Mouse (Mus musculus) cerebellum, postnatal 14 days (tissue): ENCODE measurements at regions not wholly inside any gene's neighbourhood (a gene's known extent, or its start where the extent isn't known, plus 50 kb on each side); places are given as distances from the start of the nearest gene placed in this dataset.

Source experiments
- DNase-seq, 2 experiments: peaks; one replicate each; pipeline ENCODE4 v3.0.0; 2021; ENCODE audit warnings: mixed read lengths in 2 of 2

DNA sequence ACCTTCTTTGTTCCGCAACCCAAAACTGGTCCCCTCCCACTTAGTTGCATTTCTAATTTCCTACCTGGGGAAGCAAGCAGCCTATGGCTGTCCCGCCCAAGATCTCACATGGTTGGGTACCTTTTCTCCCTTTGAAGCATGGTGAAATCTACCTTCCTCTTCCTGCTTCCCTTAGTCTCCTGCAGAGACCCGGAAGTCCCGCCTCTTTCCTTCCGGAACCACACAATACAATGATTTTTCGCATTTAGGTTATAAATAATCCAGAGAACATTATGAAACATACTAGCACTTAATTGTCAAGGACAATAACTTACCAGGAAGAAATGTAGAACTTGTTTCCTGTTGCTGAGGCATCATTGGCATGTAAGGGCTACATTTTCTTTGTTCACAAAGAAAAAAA, 58.8 kb downstream of the 1700009N14Rik start:
- no peak for DNase-seq

DNA sequence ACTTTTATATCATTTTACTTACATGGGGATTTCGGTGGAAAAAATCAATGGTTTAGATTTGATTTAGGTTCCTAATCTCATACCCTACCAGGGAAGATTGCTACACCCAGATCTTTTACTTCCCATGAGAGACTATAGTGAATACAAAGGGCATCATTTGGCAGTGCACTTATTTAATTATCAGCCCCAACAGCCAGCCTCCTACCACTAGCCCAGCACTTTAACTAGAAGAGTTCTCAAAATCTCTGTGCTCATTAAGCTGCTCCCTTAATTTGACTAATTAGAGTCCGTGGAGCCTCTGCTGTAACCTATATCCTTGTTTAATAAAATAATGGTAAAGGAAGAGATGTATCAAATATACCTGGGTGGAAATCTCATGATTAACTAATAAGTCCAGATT, 77.4 kb downstream of the 1700009N14Rik start:
- DNase-seq, result no peak

DNA sequence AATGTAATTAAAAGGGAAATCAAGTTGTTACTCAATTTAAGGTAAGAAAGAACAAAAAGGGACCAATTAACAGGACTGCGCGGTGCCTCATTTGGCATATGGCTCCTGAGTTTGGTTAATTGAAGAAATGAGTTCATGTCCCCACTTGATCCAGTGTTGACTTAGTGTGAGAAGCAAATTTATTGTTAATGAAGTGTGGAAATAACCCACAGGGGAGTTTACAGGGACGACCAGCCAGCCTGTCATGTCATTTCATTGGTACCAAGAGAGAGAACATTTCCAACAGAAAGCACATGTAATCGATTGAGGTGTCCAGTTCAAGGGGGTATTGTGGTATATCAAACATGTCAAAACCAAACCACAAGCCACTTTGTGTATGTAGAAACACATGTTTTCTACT, 78.6 kb downstream of the 1700009N14Rik start:
- DNase-seq, result no peak

DNA sequence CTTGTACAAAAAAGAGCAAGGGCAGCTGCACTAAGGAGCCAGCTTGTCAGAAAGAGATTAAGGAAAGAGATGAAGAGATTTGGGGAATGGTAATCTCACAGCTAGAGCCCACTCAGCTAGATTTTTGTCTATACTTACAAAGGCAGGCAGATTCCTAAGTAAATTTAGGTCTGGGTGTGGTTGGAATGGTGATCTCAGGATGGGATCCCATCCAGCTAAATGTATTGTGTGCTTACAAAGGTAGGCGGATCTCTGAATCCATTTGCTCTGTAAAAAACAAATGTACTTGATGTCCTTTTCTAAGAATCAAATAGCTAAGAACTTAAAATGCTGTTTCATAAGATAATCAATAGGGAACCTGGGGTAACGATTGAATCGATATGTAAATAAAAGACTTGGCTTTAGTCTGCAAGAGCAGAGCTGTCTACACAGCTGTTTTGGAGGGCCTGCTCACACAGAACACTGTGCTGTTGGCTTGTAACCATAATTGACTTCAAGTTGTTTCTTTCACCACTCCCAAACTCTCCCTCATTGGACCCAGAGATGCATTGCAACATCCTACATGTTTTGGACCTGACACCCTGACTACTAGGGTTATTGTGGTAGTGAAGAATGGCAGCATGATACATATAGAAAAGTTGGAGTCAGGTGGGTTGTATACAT, 106.1 kb downstream of the 1700009N14Rik start:
- DNase-seq, result no peak

DNA sequence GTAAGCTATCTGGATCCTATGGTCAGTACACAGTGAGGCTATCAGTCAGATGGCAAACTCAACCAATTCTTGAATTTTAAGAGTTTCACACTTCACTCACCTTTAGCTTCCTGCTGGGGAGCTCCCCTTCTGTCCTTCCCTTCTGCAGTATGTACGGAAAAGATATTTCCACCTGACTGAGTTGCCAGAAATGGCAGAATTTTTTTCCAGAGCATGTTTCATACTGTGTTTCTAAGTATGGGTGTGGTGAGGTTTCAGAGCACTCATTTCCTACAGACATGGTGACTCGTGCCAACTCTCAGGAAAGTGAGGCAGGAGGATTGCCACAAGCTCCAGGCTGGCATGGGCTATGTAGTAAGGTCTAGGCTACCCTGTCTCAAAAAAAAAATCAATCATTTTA, 147.3 kb downstream of the 1700009N14Rik start:
- DNase-seq, result peak; percentile 32 to 72

DNA sequence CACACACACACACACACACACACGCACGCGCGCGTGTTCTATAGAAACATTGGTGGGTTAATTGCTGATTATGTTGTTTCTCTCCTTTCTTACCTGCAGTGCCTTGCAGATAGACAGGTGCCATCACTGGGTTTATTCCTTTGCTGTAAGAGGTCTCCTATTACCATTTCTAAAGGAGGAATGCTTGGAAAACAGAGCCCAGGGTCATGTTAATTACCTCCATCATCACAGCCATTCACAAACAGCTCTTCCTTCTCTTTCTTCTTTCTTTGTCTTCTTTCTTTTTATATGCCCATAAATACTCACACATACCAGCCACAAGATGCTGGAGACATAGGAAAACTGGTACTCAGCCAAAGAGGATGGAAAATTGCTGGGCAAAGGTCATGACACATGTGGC, 155.0 kb downstream of the 1700009N14Rik start:
- DNase-seq, result no peak

DNA sequence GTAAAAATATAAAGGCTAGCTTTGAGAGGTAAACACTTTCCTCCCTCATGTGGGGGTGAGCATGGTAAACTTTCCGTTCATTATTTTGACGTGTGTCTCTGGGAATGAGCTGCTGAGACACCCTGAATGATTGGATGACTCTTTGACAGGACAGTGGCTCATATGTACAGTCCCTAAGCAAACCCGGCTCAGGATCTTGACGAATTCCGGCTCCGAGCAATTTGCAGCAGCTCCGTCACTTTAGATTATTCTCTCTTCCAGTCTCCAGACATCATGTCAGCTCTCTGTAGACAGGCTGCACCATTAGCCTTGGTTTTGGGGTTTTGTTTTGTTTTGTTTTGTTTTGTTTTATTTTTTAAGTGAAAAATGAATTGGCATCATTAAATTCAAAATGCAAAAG, 194.0 kb downstream of the 1700009N14Rik start:
- DNase-seq, result peak in 1 of 2 experiments; percentile 3

DNA sequence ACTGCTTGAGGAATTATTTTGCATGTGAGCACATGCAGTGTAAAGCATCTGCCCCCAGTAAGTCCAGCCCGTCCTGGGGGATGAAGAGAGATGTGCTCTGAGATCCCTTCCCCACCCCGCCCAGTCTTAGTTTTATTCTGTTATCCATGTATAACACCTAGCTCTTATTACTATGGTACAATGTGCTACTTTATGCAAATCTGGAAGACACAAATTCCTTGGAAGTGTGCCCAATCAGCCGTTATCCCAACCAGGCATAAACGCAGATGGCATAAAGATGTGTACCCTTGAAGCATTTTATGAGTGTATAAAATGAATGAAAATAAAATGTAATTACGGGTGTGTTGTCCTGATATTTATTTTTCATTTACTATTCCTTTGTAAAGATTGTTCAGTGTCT, 194.8 kb downstream of the 1700009N14Rik start:
- DNase-seq, result peak; percentile 40 to 47

DNA sequence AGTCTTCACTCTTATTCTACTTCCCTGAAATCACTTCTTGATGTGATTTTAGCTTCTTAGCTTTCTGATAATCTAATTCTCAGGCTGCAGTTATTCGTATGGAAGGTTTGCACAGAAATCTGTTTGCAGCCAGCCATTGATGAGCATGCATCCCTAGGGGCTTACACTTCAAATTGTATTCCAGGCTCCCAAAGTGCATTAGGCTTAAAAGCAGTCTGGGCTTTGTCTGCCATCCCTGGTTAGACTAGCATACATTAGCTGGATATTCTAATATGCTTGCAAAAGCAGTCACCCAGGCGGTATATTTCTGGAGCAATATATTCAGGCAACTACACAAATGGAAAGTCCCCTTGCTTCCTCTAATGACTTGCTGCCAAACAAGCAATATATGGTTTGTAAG, 210.4 kb downstream of the 1700009N14Rik start:
- DNase-seq, result no peak

DNA sequence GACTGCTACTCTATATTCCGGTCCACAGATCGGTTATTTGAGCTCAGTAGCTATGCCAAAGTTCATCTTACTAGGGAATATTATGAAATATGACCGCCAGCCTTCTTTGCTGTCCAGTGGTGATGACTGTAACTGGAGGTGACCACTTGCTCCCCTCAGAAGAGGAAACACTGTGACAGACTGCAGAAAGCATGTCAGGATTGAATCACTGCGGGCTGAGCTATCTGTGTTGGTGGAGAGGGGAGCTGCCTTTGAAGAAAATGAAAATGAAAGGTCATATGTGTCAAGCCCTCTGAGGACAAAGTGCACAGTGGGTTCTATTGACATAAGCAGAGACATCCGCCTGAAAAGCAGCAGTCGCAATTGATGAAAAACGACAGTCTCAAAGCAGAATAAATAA, 222.5 kb downstream of the 1700009N14Rik start:
- no peak for DNase-seq

DNA sequence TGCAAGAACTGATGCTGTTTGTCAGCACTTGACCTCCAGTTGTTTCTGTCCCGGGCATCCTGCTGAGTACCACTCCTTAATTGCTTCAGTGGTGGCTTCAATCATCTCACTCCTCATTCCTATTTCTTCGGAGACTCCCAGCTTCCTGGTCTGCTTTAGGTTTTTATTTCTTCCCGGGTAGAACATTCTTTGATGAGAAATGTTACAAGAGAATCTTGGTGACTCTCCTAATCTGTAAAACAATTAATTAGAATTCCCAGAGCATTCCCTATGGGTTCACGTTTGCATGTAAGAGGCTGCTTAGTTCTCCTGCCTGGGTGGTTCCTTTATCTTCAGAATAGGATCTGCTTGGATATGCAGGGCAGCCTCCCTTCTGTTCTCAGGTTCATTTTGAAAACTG, 245.1 kb downstream of the 1700009N14Rik start:
- no peak for DNase-seq

DNA sequence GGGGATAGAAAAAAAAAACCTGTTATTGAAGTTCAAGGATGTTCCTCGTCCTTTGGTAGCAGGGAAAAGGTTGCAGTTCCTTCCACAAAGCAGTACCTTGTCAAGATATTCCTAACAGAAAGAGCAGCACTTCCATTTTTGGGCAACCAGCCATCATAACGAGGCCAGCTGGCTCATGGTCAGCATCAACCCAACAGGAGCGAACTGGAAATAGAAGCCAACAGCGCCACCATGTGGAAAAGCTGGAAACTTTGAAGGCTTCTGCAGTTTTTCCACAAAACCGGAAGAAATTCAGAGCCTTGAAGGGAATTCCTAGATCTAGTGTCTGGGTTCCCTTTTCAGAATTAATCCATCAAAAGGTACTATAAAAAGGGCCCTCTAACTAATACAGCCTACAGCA, 247.5 kb downstream of the 1700009N14Rik start:
- DNase-seq, result peak; percentile 98 to 99

DNA sequence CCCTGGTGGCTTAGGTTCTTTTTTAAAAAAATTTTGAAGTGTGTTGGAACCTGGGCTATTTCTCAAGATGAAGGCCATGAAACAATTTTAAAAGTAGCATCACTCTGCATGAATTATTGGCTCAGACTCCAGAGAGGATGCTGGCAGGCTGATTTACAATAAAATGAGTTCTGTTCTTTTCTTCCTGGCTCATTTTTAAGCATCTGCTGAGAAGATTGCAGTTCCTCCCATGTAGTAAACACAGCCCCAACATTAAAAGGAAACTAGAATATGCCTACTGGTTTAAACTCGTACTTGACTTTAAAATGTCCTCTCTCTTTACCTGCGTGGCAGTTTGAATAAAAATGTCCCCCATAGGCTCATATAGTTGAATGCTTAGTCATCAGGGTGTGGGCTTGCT, 249.3 kb downstream of the 1700009N14Rik start:
- no peak for DNase-seq

DNA sequence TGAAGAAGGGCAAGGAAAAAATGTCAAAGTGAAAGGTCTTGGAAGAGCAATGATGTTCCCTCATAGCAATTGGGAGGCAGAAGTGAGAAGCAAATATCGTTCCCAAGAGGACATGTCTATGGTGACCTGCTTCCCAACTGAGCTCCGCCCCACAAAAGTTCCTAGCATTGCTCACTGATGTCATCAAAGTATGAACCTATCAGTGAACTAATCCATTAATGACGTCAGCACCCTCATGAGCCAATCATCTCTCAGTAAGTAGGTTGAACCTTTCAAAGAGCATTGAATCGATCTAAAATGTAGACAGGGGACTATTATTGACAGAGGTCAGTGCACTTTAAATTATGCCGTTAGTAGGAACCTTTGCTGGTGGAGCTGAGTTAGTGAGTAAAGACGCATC, 267.4 kb downstream of the 1700009N14Rik start:
- DNase-seq, result no peak

DNA sequence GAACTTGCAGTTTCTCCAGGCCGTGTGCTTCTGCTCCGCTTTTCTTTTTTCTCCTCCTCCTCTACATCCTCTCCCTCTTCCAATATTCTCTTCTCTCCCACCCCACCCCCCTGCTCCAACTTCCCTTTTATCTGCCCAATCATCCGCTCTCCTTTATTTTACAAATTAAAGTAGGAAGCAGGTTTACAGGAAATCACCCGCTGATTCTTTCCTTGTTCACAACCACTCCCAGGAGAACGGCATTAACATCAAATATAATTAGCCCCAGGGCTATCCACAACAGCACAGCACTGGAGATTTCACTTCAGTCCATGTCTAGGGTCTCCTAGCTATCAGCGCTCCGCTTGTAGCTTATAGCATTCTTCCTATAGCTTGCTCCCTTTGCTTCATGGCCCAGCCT, 268.6 kb downstream of the 1700009N14Rik start:
- DNase-seq, result no peak

DNA sequence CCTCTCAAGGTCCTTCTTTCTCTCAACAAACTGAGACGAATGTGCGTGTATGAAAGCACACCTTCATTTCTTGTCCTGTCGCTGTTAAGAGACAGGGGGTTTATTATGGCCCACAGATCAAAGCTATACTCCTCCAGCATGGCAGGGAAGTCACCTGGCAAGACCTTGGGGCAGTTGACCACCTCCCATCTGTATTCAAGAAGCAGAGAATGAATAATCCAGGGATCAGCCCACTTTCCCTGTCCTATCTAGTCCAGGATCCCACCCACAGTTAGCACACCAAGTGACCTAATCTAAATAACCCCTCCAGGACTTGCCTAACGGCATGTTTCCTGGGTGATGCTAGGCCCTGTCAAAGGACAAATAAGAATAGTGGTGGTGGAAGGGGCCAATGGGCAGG, 269.9 kb downstream of the 1700009N14Rik start:
- DNase-seq, result no peak

DNA sequence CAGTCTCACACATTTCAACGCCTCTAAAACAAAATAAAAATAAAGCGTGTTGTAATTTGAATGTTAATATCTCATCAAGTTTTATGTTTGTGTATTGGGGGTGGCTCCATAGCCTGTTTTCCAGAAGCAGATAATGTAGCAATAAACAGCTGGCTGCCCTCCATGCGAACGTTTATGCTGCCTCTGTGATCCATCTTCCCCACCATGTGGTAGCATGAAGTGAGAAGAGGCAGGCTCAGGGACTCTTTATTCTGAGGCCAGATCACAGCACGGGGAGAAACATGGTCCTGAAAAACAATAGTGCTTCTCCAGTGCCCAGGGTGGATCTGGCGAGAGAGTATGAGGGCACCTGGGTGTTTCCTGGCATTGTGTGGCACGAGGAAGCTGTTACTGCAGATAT, 271.4 kb downstream of the 1700009N14Rik start:
- DNase-seq, result no peak

DNA sequence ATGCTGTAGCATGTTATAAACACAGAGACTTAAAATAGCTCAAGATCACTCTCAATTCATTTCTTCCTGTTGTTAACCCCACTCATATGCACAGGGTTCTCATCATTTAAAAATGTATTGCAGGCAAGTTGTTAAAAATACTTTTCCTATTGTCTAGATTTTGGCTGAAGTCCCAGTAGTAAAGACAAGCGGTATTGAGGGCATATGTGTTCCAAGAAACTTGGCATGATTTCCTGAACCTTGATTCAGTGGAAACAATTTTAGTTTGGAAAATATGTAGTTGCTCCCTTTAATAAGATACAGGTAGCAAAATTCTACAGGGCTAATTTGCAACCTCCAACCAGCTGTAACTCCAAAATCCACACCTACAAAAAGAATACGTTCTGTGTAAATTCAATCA, 315.5 kb downstream of the 1700009N14Rik start:
- no peak for DNase-seq

DNA sequence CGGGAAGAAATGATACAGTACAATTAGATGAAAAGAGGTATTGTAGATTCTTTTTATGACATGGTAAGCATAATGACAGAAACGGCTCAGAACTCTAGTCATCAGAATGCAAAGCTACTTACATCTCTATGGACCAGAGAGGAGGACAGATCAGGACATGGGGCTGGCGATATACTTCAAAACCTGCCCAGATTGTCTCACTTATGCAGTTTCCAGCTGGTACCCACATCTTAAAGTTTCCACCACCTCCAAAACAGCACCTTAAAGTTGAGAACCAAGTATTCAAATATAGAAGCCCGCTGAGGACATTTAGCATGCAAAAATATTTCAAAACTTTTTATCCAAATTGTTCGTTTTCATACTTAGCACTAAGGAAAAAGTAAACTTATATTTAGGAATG, 341.0 kb downstream of the 1700009N14Rik start:
- DNase-seq, result no peak

DNA sequence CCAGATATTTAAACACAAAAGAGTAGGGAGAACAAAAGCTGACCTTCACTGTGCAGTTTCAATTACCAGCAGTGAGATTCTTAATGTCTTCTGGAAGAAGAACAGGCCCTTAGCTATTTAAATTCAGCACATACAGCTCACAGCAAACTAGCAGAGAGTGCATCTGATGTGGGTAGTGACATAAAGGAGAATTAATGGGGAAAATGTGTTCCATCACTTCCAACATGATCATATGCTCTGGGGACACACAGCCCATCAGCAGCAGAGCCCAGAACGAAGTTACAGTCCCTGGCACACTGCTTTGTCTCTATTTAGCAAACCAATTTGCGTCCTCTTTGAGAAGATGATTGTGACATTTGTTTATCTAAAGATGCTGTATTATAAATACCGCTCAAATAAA, 332.9 kb upstream of the Aco1 start:
- no peak for DNase-seq

DNA sequence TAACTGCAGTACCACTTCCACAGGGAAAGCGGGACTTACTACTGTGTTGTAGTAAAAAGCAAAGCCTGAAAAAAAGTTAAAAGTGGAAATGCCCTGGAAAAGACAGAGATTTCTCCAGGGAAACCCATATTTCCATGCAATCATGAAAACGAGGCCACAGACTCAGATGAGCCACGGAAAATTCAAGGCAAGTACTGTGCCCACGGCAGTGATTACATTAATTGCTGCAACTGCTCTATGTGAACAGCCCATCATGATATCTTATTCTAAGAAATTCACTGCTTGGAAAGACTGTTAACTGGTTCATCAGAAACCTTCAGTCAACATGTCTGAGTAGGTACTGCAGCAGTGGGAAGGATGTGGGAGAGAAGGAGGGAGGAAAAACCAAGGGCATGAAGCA, 330.1 kb upstream of the Aco1 start:
- no peak for DNase-seq

DNA sequence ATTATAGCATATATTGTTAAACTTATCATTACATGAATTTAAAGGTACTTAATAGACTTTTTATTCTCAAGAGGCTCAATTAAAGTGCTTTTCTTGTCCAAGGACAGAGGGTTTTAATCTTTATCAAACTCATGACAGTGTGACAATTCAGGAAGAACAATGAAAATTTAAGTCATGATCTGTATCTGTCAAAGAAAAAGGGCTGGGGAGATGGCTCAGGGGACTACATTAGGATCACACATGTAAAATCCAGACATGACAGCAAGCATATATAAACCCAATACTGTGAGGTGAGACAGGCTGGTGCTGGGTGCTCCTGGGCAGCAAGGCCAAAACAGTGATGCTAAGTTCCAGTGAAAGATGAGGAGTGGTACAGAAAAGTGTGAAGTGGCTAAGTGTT, 327.3 kb upstream of the Aco1 start:
- no peak for DNase-seq

DNA sequence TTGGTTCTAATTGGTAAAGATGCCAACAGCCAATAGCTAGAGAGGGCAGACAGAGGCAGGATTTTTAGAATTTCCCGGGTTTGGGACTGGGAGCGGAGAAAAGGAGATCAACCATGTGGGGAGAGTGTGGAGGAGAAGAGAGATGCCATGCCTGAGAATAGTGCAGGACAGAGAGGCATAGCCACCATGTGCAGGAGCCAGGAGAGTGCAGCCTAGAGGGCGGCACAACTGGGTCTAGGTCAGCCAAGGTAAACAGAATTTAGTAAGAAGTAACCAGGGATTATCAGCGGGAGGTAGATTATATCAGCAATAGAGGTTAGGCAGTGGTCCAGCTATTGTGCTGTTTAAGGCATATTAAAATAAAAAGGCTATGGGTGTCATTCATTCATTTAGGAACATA, 325.2 kb upstream of the Aco1 start:
- DNase-seq, result no peak

DNA sequence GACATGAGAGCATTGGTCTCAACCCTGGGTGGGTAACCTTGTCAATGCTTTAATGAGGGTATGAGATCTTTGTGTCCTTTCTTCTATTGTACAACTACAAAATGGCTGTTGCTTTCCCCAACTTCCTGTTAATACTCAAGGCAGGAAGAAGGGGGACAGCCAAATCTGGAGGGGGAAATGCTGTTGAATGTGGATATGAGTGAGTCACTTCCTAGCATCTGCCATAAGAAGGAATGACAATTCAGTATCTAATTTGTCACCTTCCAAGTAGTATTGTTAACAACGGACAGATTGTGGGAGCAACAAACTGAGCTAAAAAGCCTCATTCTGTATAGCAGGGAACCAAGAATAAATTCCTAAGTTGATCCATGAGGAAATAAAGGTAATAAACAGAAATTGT, 309.2 kb upstream of the Aco1 start:
- DNase-seq, result no peak
